Mouse (Mus musculus) liver, embryonic 15.5 days (tissue): ENCODE results near the gene Bag6. TPM values are rescaled to one million over a fixed set of nuclear protein-coding genes. Genes with fewer than 3 reads are reported as not detected.

Experiments used
- ATAC-seq: fragments of 200-750 bp; cut with Nextera tagmentation; 2 replicates; pipeline ENCODE4 v1.8.0; 2017; ENCODE audit warnings: moderate number of reproducible peaks, mild to moderate bottlenecking, moderate library complexity; ENCODE audit not compliant: insufficient read depth
- H3K27ac ChIP-seq: fragments of 300-500 bp; sonication (generic); replicated peaks from 2 replicates; pipeline ENCODE4 v1.5.1; 2015; ENCODE audit warnings: mild to moderate bottlenecking, inconsistent platforms
- H3K27me3 ChIP-seq: fragments of 300-500 bp; sonication (generic); 2 replicates; pipeline ENCODE4 v1.6.1; 2015; ENCODE audit warnings: mild to moderate bottlenecking, inconsistent platforms
- H3K36me3 ChIP-seq: fragments of 300-500 bp; sonication (generic); replicated peaks from 2 replicates; pipeline ENCODE4 v1.6.1; 2015; ENCODE audit warnings: moderate library complexity, mild to moderate bottlenecking, inconsistent platforms
- H3K4me1 ChIP-seq: fragments of 300-500 bp; sonication (generic); replicated peaks from 2 replicates; pipeline ENCODE4 v1.6.1; 2015; ENCODE audit warnings: inconsistent platforms
- H3K4me2 ChIP-seq: fragments of 300-500 bp; sonication (generic); 2 replicates; pipeline ENCODE4 v1.6.1; 2015; ENCODE audit warnings: moderate library complexity, mild to moderate bottlenecking, inconsistent platforms
- H3K4me3 ChIP-seq: fragments of 300-500 bp; sonication (generic); replicated peaks from 2 replicates; pipeline ENCODE4 v1.5.1; 2015; ENCODE audit warnings: mild to moderate bottlenecking, inconsistent platforms
- H3K9ac ChIP-seq: fragments of 300-500 bp; sonication (generic); 2 replicates; pipeline ENCODE4 v1.6.1; 2015; ENCODE audit warnings: moderate library complexity, mild to moderate bottlenecking, inconsistent platforms
- H3K9me3 ChIP-seq: fragments of 300-500 bp; sonication (generic); replicated peaks from 2 replicates; pipeline ENCODE4 v1.6.1; 2016; ENCODE audit warnings: inconsistent platforms
- WGBS: fragments of 180-500 bp; shearing (Covaris S2); methylation state at CpG from one replicate; pipeline ENCODE4 v1.1.7; 2015; ENCODE audit warnings: mixed read lengths; ENCODE audit not compliant: insufficient replicate concordance; 5-methylcytosine and 5-hydroxymethylcytosine counted together
- polyA plus RNA-seq: library from polyadenylated mRNA; unstranded; fragments of >200 nt; fragmentation: Nextera tagmentation; extraction: Ambion mirVana; gene quantifications from 2 replicates; pipeline ENCODE4 v1.2.1, GENCODE M21; 2015

Gene Bag6
- polyA plus RNA-seq = 19.3 and 20.0 TPM in 2 replicates

- H3K4me1 ChIP-seq = peaks cover 39% of the 10 kb centered on the region
- under 1% methylated on average over 66 of the region's 66 CpGs for WGBS
- peaks cover 27% of the 10 kb centered on the region for H3K36me3 ChIP-seq
- peak within 1 kb of the TSS; percentile 90 for H3K4me2 ChIP-seq
- peak within 1 kb of the TSS; percentile 77 for H3K9ac ChIP-seq
- H3K9me3 ChIP-seq = no peaks in the 10 kb centered on the region
- peak within 1 kb of the TSS; percentile 92 for H3K27ac ChIP-seq
- ATAC-seq = peak; percentile 89
- peak within 1 kb of the TSS; percentile 89 for H3K4me3 ChIP-seq
- no peaks in the 10 kb centered on the region for H3K27me3 ChIP-seq
Observed at GRCm38 (mm10) chr17:35134801-35135590, at the start of gene Bag6. Gene Bag6 (plus strand): TSS chr17:35135178.

GRCm38 (mm10) chr17:35085208-35085865 lies 49.6 kb upstream of the Bag6 start, which contains the start of gene Ly6g6f:
Gene Ly6g6f (minus strand): TSS chr17:35085610.
- 40% methylated on average over 7 of the region's 7 CpGs for WGBS
- no peaks in the 10 kb centered on the region for H3K36me3 ChIP-seq
- H3K4me2 ChIP-seq = no peak within 1 kb of the TSS
- H3K9ac ChIP-seq = no peak within 1 kb of the TSS
- H3K27me3 ChIP-seq = no peaks in the 10 kb centered on the region
- H3K27ac ChIP-seq = no peak within 1 kb of the TSS
- ATAC-seq = no peak
- no peaks in the 10 kb centered on the region for H3K9me3 ChIP-seq
- peaks cover 34% of the 10 kb centered on the region for H3K4me1 ChIP-seq
- H3K4me3 ChIP-seq = no peak within 1 kb of the TSS

GRCm38 (mm10) chr17:35088151-35088550 lies 46.8 kb upstream of the Bag6 start:
- Histone ChIP-seq H3K4me2 (no peak overlapping the region), H3K27ac (no peak overlapping the region), H3K9ac (no peak overlapping the region), H3K36me3 (peaks cover 26% of the 10 kb centered on the region), H3K4me1 (peaks cover 48% of the 10 kb centered on the region), H3K27me3 (no peaks in the 10 kb centered on the region), H3K9me3 (no peaks in the 10 kb centered on the region), H3K4me3 (no peak overlapping the region)
- 34% methylated on average over 2 of the region's 2 CpGs for WGBS
- ATAC-seq = no peak

- H3K9me3 ChIP-seq = no peaks in the 10 kb centered on the region
- peak; percentile 97 for ATAC-seq
- no peaks in the 10 kb centered on the region for H3K27me3 ChIP-seq
- peaks cover 48% of the 10 kb centered on the region for H3K4me1 ChIP-seq
- H3K9ac ChIP-seq = peak within 1 kb of the TSS; percentile 92
- H3K4me3 ChIP-seq = peak within 1 kb of the TSS; percentile 79
- H3K36me3 ChIP-seq = peaks cover 35% of the 10 kb centered on the region
- H3K27ac ChIP-seq = peak within 1 kb of the TSS; percentile 97
- H3K4me2 ChIP-seq = peak within 1 kb of the TSS; percentile 83
- WGBS = 2% methylated on average over 67 of the region's 67 CpGs
Observed at GRCm38 (mm10) chr17:35088825-35089644, 45.9 kb upstream of the Bag6 start, which contains the start of gene Abhd16a. Gene Abhd16a (plus strand): TSS chr17:35089263.

- 54% methylated on average over 8 of the region's 8 CpGs for WGBS
- H3K4me1 ChIP-seq = peaks cover 45% of the 10 kb centered on the region
- H3K9ac ChIP-seq = peak overlapping the region; percentile 92
- ATAC-seq = peak; percentile 43
- no peaks in the 10 kb centered on the region for H3K9me3 ChIP-seq
- H3K36me3 ChIP-seq = peaks cover 48% of the 10 kb centered on the region
- peak overlapping the region; percentile 97 for H3K27ac ChIP-seq
- peak overlapping the region; percentile 83 for H3K4me2 ChIP-seq
- no peaks in the 10 kb centered on the region for H3K27me3 ChIP-seq
- H3K4me3 ChIP-seq = peak overlapping the region; percentile 79
Observed at GRCm38 (mm10) chr17:35090166-35090932, 44.6 kb upstream of the Bag6 start.

- peaks cover 40% of the 10 kb centered on the region for H3K4me1 ChIP-seq
- no peaks in the 10 kb centered on the region for H3K9me3 ChIP-seq
- 82% methylated on average over 14 of the region's 14 CpGs for WGBS
- H3K4me2 ChIP-seq = no peak overlapping the region
- ATAC-seq = no peak
- H3K36me3 ChIP-seq = peaks cover 70% of the 10 kb centered on the region
- H3K27ac ChIP-seq = no peak overlapping the region
- no peak overlapping the region for H3K9ac ChIP-seq
- no peaks in the 10 kb centered on the region for H3K27me3 ChIP-seq
- H3K4me3 ChIP-seq = no peak overlapping the region
Observed at GRCm38 (mm10) chr17:35092403-35093198, 42.4 kb upstream of the Bag6 start.

GRCm38 (mm10) chr17:35094475-35095365 lies 40.3 kb upstream of the Bag6 start:
- ATAC-seq = no peak
- no peak overlapping the region for H3K27ac ChIP-seq
- peaks cover 31% of the 10 kb centered on the region for H3K4me1 ChIP-seq
- H3K27me3 ChIP-seq = no peaks in the 10 kb centered on the region
- 74% methylated on average over 15 of the region's 15 CpGs for WGBS
- H3K4me3 ChIP-seq = no peak overlapping the region
- no peak overlapping the region for H3K4me2 ChIP-seq
- peaks cover 91% of the 10 kb centered on the region for H3K36me3 ChIP-seq
- no peak overlapping the region for H3K9ac ChIP-seq
- H3K9me3 ChIP-seq = no peaks in the 10 kb centered on the region

- Histone ChIP-seq H3K9ac (no peak overlapping the region), H3K36me3 (peaks cover 98% of the 10 kb centered on the region), H3K4me3 (no peak overlapping the region), H3K4me1 (peaks cover 23% of the 10 kb centered on the region), H3K27ac (no peak overlapping the region), H3K9me3 (no peaks in the 10 kb centered on the region), H3K27me3 (no peaks in the 10 kb centered on the region), H3K4me2 (no peak overlapping the region)
- no peak for ATAC-seq
- 87% methylated on average over 12 of the region's 12 CpGs for WGBS
Observed at GRCm38 (mm10) chr17:35096597-35096996, 38.4 kb upstream of the Bag6 start.

GRCm38 (mm10) chr17:35097164-35097655 lies 37.8 kb upstream of the Bag6 start:
- no peak overlapping the region for H3K4me2 ChIP-seq
- H3K27me3 ChIP-seq = no peaks in the 10 kb centered on the region
- H3K27ac ChIP-seq = no peak overlapping the region
- H3K36me3 ChIP-seq = peaks cover 99% of the 10 kb centered on the region
- H3K4me3 ChIP-seq = no peak overlapping the region
- H3K4me1 ChIP-seq = peaks cover 26% of the 10 kb centered on the region
- H3K9me3 ChIP-seq = no peaks in the 10 kb centered on the region
- no peak overlapping the region for H3K9ac ChIP-seq
- WGBS = 82% methylated on average over 12 of the region's 12 CpGs
- ATAC-seq = no peak
